Mouse (Mus musculus) gonadal fat pad, adult 2 months (tissue): ENCODE results near the gene Ankrd35. TPM values are rescaled to one million over a fixed set of nuclear protein-coding genes. Genes with fewer than 3 reads are reported as not detected.
"Not testable (repeated sequence)": the region's sequence is repeated elsewhere in the genome, so short reads cannot be mapped to it uniquely, and the experiment has no call there.

Source experiments
- DNase-seq: peaks from one replicate; pipeline ENCODE4 v3.0.0-alpha.2; 2012; ENCODE audit warnings: low read depth
- polyA plus RNA-seq: library from polyadenylated mRNA; depleted of rRNA; stranded (reverse); fragments of >200 nt; gene quantifications from 2 replicates; pipeline ENCODE4 v1.2.3, GENCODE M21; 2012

The Ankrd35 gene
- polyA plus RNA-seq, 1 experiment = 1.8 TPM

DNA sequence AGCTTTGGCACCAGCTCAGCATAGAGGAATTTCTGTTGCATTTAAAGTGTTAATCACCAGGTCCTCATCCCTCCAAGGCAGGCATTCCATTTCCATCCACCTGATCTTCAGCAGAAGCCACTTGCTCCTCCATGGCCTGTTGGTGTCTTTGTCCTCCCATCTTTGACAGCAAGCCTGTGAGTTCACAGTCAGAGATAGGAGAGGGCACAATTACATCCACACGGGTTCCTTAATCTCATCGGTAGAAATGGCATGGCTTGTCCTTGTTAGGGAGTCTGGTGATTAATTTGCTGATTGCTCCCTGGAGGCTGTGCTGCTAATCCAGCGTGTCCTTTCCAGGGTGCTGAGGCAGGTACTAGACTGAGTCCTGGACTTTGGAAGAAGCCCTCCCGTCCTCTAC is 3.6 kb downstream of the Ankrd35 start:
- no peak for DNase-seq

DNA sequence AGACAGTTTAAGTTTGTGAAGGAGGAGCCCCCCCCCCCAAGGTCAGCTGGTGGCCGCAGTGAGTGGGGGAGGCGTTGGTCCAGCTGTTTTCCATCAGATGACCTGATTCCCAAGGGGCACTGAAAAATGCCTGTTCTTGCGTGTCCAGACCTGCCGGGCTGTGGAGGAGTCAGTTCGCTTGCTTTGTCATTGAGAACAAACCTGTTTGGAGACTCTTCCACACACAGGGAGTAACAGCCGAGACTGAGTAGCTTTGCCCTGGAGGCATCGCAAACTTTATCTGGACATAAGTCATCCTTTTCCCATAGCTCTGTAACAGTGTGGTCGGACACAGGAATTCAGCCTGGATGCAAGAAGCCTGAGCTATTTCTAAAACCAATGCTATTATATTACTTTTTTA is 4.5 kb downstream of the Ankrd35 start:
- DNase-seq = no peak

DNA sequence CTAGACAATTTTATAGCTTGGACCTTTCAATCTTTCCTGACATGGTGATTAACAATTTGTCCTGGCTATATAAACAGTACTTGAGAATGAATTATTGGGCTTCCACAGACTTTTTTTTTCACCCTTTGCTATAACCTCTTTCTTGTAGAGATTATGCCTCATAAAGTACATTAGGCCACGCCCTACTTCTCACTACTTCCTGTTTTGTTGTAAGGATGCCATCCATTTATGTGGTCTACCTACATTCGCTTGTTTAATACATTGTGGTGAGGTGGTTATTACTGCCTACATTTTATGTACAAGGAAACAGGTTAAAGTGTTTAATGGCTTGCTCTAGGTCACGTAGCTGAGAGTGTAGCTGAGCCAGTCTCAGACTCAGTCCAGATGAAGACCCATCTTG is 5.2 kb downstream of the Ankrd35 start:
- DNase-seq = no peak

DNA sequence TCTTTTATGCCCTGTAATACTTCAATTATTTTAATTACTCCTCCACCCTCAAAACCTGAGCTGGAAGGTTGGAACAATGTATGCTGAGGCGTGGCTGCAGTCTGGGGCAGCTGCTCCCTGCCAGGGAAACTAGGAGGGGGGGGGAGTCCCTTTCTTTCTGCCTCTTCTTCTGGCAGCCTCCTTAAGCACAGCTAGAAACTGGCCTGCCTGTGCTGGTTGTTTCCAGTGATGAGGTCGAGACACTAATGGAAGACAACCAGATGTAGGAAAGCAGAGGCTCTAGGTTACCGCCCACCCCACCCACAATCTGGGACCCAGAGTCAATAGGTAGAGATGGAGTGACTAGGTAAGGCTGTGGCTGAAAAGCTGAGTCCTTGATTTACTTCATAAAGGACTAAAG is 5.8 kb downstream of the Ankrd35 start:
- no peak for DNase-seq

DNA sequence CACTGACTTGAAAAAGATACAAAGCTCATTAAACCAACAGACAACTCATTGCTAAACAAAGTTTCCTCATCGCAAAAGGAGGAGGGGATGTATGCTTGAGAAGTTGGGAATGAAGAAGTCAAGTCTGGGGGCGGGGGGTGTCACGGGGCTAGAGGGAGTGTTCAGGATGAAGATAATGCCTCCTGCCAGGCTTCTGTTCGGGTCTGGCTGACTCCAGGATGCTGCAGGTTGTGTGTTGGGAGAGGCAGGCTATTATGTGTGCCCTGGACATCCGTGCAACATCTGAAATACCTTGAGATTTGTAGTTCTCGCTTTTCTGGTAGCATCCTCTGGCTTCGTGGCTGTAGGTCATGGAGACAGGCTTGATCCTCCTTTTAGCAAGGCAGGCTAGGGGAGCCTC is 8.5 kb downstream of the Ankrd35 start:
- no peak for DNase-seq

DNA sequence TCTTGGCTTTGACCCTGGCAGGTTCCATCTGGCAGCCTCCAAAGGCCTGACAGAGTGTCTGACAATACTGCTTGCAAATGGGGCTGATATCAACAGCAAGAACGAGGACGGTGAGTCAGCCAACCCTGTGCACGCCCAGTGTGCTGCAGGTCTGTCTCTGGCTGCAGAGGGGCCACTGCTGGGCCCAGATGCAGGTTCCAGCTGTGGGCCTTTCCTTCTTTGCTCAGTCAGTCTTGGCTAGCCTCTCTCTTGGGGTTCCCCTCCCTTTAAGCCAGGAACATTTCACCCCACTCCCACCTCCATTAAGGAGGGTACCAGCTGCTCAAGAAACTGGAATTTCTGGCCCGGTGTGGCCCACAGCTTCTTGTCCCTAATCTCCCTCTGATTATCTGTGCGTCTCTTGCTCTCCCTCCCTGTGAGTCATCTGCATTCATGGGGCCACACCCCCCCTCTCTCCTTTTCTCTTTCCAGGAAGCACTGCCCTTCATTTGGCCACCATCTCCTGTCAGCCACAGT is 9.3 kb downstream of the Ankrd35 start:
- no peak for DNase-seq

DNA sequence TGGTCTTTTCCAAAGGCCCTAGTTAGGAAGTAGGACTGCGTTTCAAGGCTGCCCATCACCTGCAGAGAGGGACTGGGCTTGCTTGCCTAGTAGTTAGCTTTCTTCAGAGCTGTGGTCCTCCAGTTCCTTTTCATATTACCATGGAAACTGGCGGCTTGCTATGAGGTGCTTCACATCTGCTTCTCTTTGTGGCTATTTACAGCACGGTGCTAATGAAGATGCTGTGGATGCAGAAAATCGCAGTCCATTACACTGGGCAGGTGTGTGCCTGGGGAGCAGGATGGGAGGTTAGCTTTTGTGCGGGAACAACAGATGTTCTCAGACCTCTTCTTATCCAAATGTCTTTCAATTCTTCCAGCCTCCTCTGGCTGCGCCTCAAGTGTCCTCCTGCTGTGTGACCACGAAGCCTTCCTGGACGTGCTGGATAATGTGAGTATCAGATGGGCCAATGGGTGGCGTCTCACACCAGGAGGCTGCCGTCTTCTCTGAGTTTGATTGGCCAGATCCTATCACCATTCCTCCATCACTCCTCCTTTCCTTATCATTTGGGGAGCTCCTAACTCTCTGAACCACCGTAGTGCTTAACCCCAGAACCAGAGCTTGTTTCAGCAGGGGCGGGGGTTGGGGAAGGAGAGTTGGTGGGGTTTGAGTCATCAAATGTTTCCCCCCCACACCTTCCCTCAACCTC is 10.5 kb downstream of the Ankrd35 start:
- DNase-seq = no peak

DNA sequence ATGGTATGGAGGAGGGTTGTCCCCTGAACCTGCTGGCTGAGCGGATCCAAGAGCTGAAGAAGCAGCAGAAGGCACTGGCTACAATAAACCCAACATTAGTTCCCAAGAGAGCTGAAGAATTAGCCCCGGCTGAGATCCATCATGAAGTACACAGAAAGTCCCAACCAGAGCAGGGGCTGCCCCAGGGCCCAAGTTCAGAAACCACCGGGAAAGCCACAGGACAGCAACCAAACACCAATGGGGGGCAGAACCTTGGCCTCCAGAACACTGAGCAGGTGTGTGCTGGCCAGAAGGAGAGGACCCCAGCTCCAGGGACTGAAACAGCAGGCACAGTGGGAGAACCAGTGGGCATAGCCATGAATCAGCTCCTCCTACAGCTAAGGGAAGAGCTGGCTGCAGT is 13.6 kb downstream of the Ankrd35 start:
- no peak for DNase-seq

DNA sequence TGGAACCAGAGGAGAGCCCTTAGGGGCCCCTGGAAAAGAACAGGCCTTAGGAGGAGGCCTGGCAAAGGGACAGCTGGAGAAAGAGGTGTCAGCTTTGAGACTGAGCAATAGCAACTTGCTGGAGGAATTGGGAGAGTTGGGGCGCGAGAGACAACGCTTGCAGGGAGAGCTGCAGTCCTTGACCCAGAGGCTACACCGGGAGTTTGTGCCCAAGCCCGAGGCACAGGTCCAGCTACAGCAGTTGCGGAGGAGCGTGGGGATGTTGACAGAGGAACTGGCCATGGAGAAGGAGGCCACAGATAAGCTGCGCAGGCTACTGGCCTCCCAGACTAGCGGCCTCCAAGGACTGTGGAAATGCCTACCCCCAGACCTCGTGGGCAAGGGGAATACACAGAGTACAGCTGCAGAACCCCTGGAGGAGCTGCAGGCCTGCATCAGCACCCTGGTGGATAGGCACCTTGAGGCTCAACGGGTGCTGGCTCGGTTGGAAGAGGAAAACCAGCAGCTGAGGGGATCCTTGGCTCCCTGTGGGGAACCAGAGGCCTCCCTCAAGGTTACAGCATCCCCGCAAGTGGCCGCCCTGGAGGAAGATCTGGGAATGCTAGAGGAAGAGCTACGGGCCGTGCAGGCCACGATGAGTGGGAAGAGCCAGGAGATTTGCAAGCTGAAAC is 14.4 kb downstream of the Ankrd35 start:
- no peak for DNase-seq

DNA sequence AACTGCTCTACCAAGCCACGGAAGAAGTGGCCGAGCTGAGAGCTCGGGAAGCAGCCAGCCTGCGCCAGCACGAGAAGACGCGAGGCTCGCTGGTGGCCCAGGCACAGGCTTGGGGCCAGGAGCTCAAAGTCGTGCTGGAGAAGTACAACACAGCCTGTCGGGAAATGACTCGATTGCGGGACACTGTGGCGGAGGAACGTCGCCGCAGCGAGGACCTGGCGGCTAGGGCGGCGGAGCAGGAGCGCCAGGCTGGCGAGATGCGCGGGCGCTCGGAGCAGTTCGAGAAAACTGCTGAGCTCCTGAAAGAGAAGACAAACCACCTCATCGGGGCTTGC is 14.9 kb downstream of the Ankrd35 start:
- DNase-seq = no peak

DNA sequence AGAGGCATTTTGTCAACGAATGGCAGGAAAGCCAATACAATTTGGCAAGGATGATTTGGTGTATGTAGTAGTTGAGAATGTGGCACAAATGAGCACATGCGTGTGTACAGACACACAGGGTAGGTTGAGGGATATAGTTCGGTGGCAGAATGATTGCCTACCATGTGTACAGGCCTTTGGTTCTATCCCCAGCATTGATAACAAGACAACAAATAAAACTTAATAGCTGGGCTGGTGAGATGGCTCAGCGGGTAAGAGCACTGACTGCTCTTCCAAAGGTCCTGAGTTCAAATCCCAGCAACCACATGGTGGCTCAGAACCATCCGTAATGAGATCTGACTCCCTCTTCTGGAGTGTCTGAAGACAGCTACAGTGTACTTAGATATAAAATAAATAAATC is 16.1 kb downstream of the Ankrd35 start:
- not testable (repeated sequence) for DNase-seq

DNA sequence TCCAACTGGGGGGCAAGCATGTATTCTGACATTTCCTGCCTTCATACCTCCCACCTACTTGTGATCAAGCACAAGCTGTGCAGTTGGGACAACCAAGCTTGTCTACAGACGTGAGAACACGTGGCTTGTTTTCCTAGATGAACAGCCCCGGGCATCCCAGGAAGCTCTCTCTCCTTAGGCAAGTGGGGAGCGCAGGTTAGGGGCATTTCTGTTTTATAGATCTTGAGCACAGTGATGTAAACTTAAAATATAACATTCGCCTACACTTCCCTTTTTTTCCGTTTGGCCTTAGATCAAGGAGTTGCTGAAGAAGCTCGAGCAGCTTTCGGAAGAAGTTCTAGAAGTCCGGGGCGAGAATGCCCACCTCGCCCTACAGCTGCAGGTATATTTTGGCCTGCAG is 18.9 kb downstream of the Ankrd35 start:
- no peak for DNase-seq

DNA sequence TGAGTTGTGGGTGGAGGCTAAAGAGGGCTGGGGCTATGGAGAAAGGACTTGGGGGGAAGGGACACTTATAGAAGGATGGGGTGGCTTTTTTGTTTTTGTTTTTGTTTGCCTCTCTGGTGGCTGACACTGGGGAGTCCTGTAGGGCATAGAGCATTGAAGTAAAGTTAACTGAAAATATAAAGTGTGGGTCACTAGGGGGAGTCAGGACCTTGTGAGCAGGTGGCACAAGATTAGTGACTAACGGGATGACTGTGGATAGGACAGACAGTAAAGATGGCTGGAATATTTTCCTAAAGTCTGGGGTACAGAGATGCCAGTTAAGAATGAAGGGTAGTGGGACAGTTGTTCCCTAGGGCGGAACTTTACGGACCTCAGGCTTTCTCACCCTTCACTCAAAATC is 20.4 kb downstream of the Ankrd35 start:
- no peak for DNase-seq

DNA sequence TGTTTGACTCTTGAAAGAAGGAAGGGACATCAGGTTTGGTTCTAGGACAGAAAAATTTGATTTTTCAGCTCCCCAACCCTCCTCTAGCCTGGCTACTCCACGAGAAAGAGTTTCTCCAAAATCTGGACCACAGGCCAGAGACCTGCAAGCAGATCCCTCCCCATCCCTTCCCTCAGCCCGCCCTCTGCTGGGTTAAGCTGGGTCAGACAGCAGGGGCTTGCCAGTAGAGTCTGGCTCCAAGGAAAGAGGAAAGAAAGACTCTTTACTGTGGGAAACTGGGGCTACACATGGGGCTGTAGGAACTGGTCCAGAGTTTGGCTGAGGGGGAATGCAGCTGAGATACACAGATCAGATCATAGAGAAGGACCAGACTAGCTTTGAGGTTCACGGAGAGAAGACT is 22.6 kb downstream of the Ankrd35 start:
- no peak for DNase-seq

DNA sequence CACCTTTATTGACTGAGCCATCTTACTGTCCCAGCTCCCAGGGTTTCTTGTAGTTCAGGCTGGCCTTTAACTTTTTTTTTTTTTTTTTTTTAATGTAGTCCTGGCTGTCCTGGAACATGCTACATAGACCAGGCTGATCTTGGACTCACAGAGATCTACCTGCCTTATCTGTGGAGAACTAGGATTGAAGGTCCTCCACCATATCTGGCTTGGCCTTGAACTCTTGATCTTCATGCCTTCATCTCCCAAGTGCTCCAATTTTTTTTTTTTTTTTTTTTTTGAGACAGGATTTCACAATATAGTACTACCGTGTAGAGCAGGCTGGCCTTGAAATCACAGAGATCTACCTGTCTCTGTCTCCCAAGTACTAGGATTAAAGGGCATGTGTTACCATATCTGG is 23.6 kb downstream of the Ankrd35 start:
- DNase-seq = no peak

DNA sequence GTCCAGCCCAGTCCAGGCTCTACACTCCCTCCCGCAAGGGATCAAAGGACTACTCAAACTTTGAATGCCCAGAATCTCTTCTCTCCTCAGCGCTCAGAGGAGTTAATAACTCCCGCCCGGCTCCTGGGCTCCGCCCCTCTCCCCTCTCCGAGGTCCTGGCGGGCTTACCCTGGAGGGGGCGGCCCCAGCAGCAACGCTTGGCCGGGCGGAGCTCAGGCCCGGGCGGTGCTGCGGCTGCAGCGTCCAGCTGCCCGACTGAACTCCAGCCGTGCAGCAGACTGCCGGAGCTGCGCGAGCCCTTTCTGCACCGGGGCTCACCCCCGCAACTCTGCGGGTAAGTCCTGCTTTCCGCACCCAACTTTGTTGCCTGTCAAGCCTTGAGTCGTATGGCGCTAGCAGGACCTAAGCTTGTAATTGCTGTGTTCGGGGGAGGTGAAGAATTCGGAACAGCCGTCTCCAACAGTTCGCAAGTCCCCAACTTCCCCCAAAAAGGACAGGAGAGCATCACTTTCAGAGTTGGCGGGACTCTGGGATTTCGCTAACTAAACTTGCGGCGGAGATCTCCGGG is 26.4 kb downstream of the Ankrd35 start, which contains the start of gene Pias3:
Pias3 (plus strand) TSS at position 187 of the 568 bp plus-strand sequence.
- DNase-seq = no peak

DNA sequence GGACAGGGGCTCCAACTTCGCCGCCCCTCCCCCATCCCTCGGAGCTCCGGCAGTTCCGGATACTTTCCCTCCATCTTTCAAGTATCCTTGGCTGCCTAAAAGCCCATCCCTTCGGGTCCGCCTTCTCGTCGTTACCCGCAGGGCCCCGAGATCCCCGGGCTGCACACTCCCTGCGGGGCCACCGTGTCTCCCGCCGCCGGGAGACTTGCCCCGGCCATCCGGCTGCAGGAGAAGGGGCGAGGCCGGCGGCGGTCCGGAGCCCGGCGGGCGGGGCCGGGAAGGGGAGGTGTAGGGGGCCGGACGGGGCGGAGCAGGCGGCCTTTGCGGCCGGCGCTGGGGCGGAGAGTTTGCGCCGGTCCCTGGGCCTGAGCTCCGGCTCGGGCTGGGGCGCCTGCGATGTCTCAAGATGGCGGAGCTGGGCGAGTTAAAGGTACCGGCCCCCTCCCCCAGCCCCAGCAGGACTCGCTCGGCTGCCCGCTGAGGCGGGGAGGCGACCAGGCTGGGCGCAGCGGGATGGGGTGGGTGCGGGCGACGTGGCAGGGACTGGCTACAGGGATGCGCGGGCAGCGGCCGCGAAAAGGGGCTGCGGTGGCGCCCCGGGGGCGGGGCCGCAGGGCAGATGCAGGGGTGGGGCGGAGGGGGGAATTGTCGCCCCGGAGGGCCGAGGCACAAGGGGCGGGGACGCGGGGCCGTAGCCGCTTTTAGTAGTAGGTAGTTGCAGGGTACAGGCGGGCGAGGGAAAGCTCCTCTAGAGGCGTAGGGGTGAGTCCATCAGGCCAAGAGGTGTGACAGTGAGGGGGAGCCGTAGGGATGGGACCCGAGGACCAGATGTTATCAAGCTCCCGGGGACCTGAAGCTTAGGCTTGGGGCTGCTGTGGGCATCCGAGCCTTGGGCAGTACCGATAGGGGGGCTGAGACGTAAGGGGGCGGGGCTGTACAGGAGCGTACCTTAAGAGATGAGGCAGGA is 27.1 kb downstream of the Ankrd35 start:
- no peak for DNase-seq

DNA sequence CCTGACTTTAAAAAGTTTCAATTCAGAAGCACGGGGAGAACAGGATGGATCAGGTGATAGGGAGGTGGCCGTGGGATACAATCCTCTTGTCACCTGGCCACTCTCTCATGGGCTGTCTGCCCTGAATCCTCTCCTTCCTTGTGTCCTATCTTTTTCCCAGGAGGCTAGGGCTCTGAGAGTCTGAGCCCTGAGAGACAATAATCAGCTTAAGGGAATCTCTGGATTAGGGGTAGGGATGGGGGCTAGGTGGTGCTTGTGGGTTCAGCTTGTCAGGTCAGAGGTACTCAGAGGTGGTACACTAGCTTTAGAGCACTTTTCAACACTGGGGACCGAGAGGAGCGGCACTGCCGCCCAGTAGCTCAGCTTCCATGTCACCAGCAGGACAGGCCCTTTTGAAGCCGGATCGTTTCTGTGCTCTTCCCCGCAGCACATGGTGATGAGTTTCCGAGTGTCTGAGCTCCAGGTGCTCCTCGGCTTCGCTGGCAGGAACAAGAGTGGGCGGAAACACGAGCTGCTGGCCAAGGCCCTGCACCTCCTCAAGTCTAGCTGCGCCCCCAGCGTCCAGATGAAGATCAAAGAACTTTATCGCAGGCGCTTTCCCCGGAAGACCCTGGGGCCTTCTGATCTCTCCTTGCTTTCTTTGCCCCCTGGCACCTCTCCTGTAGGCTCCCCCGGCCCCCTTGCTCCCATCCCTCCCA is 29.2 kb downstream of the Ankrd35 start:
- DNase-seq = no peak

DNA sequence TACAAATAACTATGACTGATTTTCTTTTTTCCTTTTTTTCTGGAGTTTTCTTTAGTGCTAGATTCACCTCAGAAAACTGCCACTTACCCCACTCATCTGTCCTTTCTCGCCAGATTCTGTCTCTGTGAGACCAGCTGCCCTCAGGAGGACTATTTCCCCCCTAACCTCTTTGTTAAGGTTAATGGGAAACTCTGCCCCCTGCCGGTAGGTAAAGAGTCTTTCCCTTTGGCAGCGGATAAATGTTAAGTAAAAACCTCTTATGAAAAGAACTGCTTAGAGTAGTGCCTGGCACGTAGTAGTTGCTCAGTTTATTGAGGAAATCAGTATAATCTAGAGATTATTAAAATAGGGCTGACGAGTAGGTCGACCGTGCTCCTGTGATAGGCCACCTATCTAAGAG is 30.4 kb downstream of the Ankrd35 start:
- no peak for DNase-seq

DNA sequence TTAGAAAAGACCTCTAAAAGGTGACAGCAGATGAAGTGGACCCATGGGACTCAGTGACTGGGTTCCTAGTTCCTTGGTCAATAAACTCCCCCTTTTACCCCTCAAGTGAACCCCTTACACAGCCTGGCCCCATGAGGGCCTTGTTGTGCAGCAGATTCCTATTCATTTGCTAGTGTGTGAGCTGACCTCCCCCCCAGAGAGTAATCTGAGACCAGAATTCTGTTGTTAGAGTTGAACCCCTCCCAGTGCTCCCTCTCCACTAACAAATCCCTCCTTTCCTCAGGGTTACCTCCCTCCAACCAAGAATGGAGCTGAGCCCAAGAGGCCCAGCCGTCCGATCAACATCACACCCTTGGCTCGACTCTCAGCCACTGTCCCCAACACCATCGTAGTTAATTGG is 31.1 kb downstream of the Ankrd35 start:
- DNase-seq = no peak

DNA sequence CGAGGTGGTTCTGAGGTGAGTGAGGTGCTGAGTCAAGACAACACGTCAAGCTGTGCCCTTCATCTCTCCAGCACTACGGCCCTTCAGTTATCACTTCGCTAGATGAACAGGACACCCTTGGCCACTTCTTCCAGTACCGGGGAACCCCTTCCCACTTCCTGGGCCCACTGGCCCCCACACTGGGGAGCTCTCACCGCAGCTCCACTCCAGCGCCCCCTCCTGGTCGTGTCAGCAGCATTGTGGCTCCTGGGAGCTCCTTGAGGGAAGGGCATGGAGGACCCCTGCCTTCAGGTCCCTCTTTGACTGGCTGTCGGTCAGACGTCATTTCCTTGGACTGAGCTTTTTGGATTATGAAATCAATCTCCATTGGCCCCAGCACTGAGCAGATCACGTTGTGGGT is 34.8 kb downstream of the Ankrd35 start:
- no peak for DNase-seq

DNA sequence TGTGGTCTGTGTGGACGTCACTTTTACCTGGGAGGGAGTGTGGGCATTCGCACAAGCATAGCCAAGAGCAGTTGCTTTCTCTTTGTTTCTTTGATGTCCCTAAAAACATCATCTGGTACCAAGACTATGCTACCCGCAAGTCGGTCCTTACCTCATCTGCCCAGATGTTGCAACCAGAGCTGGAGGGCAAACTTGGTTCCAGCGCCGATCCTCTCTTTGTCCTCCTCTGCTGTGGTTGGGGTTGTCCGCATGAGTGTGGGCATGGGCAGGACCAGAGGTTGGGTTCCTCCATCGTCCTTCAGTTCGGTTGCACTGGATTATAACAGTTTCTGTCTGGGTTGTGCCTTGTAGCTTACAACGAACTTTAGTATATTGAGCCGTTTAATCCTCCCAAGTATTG is 36.3 kb downstream of the Ankrd35 start:
- DNase-seq = no peak
